Mouse (Mus musculus) forebrain, embryonic 12.5 days (tissue): ENCODE measurements around the gene Olfr1141. TPM values are rescaled to one million over a fixed set of nuclear protein-coding genes. Genes with fewer than 3 reads are reported as not detected.

Experiments used
- ATAC-seq: fragments of 200-750 bp; cut with Nextera tagmentation; 2 replicates; pipeline ENCODE4 v1.8.0; 2017; ENCODE audit warnings: moderate TSS enrichment; ENCODE audit not compliant: low FRiP score
- H3K27ac ChIP-seq: fragments of 300-500 bp; sonication (generic); 2 replicates; pipeline ENCODE4 v1.5.1; 2016; ENCODE audit warnings: mild to moderate bottlenecking
- H3K27me3 ChIP-seq: fragments of 300-500 bp; sonication (generic); 2 replicates; pipeline ENCODE4 v1.6.1; 2016; ENCODE audit warnings: mild to moderate bottlenecking
- H3K36me3 ChIP-seq: fragments of 300-500 bp; sonication (generic); replicated peaks from 2 replicates; pipeline ENCODE4 v1.6.1; 2016; ENCODE audit warnings: mild to moderate bottlenecking
- H3K4me1 ChIP-seq: fragments of 300-500 bp; sonication (generic); 2 replicates; pipeline ENCODE4 v1.6.1; 2016
- H3K4me2 ChIP-seq: fragments of 300-500 bp; sonication (generic); 2 replicates; pipeline ENCODE4 v1.6.1; 2016; ENCODE audit warnings: mild to moderate bottlenecking, moderate library complexity
- H3K4me3 ChIP-seq: fragments of 300-500 bp; sonication (generic); replicated peaks from 2 replicates; pipeline ENCODE4 v1.5.1; 2016; ENCODE audit warnings: mild to moderate bottlenecking
- H3K9ac ChIP-seq: fragments of 300-500 bp; sonication (generic); 2 replicates; pipeline ENCODE4 v1.6.1; 2016; ENCODE audit warnings: mild to moderate bottlenecking
- H3K9me3 ChIP-seq: fragments of 300-500 bp; sonication (generic); 2 replicates; pipeline ENCODE4 v1.6.1; 2016
- WGBS: fragments of 180-500 bp; shearing (Covaris S2); methylation state at CpG from one replicate; pipeline ENCODE4 v1.1.7; 2016; 5-methylcytosine and 5-hydroxymethylcytosine counted together
- polyA plus RNA-seq: library from polyadenylated mRNA; unstranded; fragments of >200 nt; fragmentation: Nextera tagmentation; extraction: Ambion mirVana; gene quantifications from 2 replicates; pipeline ENCODE4 v1.2.1, GENCODE M21; 2016

The Olfr1141 gene
- not detected in 2 replicates for polyA plus RNA-seq

- Histone ChIP-seq H3K4me2 (no peak within 1 kb of the TSS), H3K4me3 (no peak within 1 kb of the TSS), H3K36me3 (no peaks in the 10 kb centered on the region), H3K9ac (no peak within 1 kb of the TSS), H3K4me1 (no peaks in the 10 kb centered on the region), H3K9me3 (no peaks in the 10 kb centered on the region), H3K27me3 (no peaks in the 10 kb centered on the region), H3K27ac (no peak within 1 kb of the TSS)
- no peak for ATAC-seq
- WGBS, result 88% methylated on average over 1 of the region's 1 CpGs
Measured at GRCm38 (mm10) chr2:87753891-87754290, at the start of gene Olfr1141. Olfr1141 (minus strand) TSS chr2:87753991.

- H3K27ac ChIP-seq, result no peak within 1 kb of the TSS
- H3K27me3 ChIP-seq, result no peaks in the 10 kb centered on the region
- H3K4me2 ChIP-seq, result no peak within 1 kb of the TSS
- no peak within 1 kb of the TSS for H3K9ac ChIP-seq
- no peaks in the 10 kb centered on the region for H3K36me3 ChIP-seq
- no peaks in the 10 kb centered on the region for H3K9me3 ChIP-seq
- H3K4me3 ChIP-seq, result no peak within 1 kb of the TSS
- no peak for ATAC-seq
- H3K4me1 ChIP-seq, result no peaks in the 10 kb centered on the region
Measured at GRCm38 (mm10) chr2:87800292-87800691, 46.5 kb upstream of the Olfr1141 start, which contains the start of gene Olfr1143. Olfr1143 (plus strand) TSS chr2:87800592.

GRCm38 (mm10) chr2:87779183-87779582 lies 25.4 kb upstream of the Olfr1141 start, which contains the start of gene Olfr152:
Olfr152 (plus strand) TSS chr2:87779483.
- H3K4me1 ChIP-seq, result no peaks in the 10 kb centered on the region
- H3K9ac ChIP-seq, result no peak within 1 kb of the TSS
- no peak within 1 kb of the TSS for H3K27ac ChIP-seq
- WGBS, result 80% methylated on average over 4 of the region's 4 CpGs
- no peak within 1 kb of the TSS for H3K4me2 ChIP-seq
- H3K4me3 ChIP-seq, result no peak within 1 kb of the TSS
- no peaks in the 10 kb centered on the region for H3K9me3 ChIP-seq
- H3K27me3 ChIP-seq, result no peaks in the 10 kb centered on the region
- H3K36me3 ChIP-seq, result no peaks in the 10 kb centered on the region
- no peak for ATAC-seq

DNA sequence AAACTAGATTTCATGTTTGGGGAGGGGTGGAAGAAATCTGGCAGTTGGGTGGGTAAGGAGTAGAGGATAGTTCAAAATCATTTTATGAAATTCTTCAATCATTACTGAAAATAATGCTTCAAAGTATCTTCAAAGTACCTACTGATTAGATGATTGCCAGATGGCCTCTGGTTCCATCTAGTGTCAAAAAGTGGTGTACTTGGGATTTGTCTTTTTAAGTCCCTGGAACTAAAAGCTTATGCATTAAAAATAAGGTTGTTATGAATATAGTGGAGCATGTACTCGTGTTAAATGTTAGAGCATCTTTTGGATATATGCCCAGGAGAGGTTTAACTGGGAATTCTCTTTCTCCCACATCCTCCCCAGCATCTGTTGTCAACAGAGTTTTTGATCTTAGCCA lies 22.4 kb upstream of the Olfr1141 start:
- Histone ChIP-seq H3K9ac (no peak overlapping the region), H3K27me3 (no peaks in the 10 kb centered on the region), H3K27ac (no peak overlapping the region), H3K4me1 (no peaks in the 10 kb centered on the region), H3K36me3 (no peaks in the 10 kb centered on the region), H3K9me3 (no peaks in the 10 kb centered on the region), H3K4me3 (no peak overlapping the region), H3K4me2 (no peak overlapping the region)
- no peak for ATAC-seq
- 66% methylated on average over 1 of the region's 1 CpGs for WGBS

- 84% methylated on average over 3 of the region's 3 CpGs for WGBS
- no peak within 1 kb of the TSS for H3K27ac ChIP-seq
- H3K9me3 ChIP-seq, result no peaks in the 10 kb centered on the region
- H3K4me1 ChIP-seq, result no peaks in the 10 kb centered on the region
- no peak for ATAC-seq
- H3K4me2 ChIP-seq, result no peak within 1 kb of the TSS
- no peak within 1 kb of the TSS for H3K9ac ChIP-seq
- H3K36me3 ChIP-seq, result no peaks in the 10 kb centered on the region
- H3K4me3 ChIP-seq, result no peak within 1 kb of the TSS
- no peaks in the 10 kb centered on the region for H3K27me3 ChIP-seq
Measured at GRCm38 (mm10) chr2:87743452-87743851, 10.3 kb downstream of the Olfr1141 start, which contains the start of gene Olfr1140. Olfr1140 (plus strand) TSS chr2:87743752.

DNA sequence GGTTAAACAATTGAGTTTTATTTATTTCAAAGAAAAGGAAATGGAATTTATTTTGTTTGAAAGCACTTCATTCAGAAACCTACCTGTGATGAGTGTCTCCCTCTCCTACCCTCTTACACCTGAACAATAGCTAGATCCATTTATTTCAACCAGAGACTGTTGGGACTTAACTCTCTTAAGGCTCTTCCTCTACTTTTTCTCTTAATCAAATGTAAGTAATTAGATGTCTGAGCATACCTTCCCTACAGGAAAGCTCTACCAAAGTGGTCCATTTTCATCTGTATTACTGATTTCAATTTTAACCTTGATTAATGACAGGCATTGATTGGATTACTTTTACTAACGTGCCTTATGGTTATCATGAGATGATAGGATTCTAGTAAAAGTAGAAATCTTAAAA lies 13.9 kb downstream of the Olfr1141 start, which contains the start of gene Olfr1138:
Olfr1138 (minus strand) TSS at position 101 of the 400 bp plus-strand sequence.
- WGBS, result 86% methylated on average over 1 of the region's 1 CpGs

GRCm38 (mm10) chr2:87713079-87713478 lies 40.7 kb downstream of the Olfr1141 start, which contains the start of gene Olfr1137:
Olfr1137 (minus strand) TSS chr2:87713179.
- no peak within 1 kb of the TSS for H3K4me3 ChIP-seq
- H3K4me1 ChIP-seq, result no peaks in the 10 kb centered on the region
- H3K9ac ChIP-seq, result no peak within 1 kb of the TSS
- H3K27ac ChIP-seq, result no peak within 1 kb of the TSS
- ATAC-seq, result no peak
- no peaks in the 10 kb centered on the region for H3K36me3 ChIP-seq
- no peaks in the 10 kb centered on the region for H3K9me3 ChIP-seq
- no peak within 1 kb of the TSS for H3K4me2 ChIP-seq
- no peaks in the 10 kb centered on the region for H3K27me3 ChIP-seq

More for the DNA sequence above, 13.9 kb downstream of the Olfr1141 start, which contains the start of gene Olfr1138:
- ATAC-seq, result no peak
- Histone ChIP-seq H3K9ac (no peak within 1 kb of the TSS), H3K36me3 (no peaks in the 10 kb centered on the region), H3K27me3 (no peaks in the 10 kb centered on the region), H3K4me2 (no peak within 1 kb of the TSS), H3K4me3 (no peak within 1 kb of the TSS), H3K4me1 (no peaks in the 10 kb centered on the region), H3K9me3 (no peaks in the 10 kb centered on the region), H3K27ac (no peak within 1 kb of the TSS)

Other genes with a start within 250 kb of the Olfr1141 start
- gene Pramel6, start 247.4 kb downstream of the Olfr1141 start, polyA plus RNA-seq, result not detected in 2 replicates
- not detected in 2 replicates for gene Olfr153, start 222.2 kb downstream of the Olfr1141 start, polyA plus RNA-seq
- gene Olfr1128, start 208.4 kb downstream of the Olfr1141 start, polyA plus RNA-seq, result not detected in 2 replicates
- not detected in 2 replicates for gene Olfr1129, start 180.1 kb downstream of the Olfr1141 start, polyA plus RNA-seq
- gene Olfr1130, start 147.8 kb downstream of the Olfr1141 start, polyA plus RNA-seq, result not detected in 2 replicates
- not detected in 2 replicates for gene Olfr1131, start 126.9 kb downstream of the Olfr1141 start, polyA plus RNA-seq
- not detected in 2 replicates for gene Olfr1132, start 116.5 kb downstream of the Olfr1141 start, polyA plus RNA-seq
- gene Olfr1133, start 106.6 kb downstream of the Olfr1141 start, polyA plus RNA-seq, result not detected in 2 replicates
- gene Olfr1134, start 95.5 kb downstream of the Olfr1141 start, polyA plus RNA-seq, result not detected in 2 replicates
- gene Olfr1135, start 80.3 kb downstream of the Olfr1141 start, polyA plus RNA-seq, result not detected in 2 replicates
- not detected in 2 replicates for gene Olfr1136, start 60.0 kb downstream of the Olfr1141 start, polyA plus RNA-seq
- not detected in 2 replicates for gene Olfr1137, start 40.8 kb downstream of the Olfr1141 start, polyA plus RNA-seq
- not detected in 2 replicates for gene Olfr1138, start 14.0 kb downstream of the Olfr1141 start, polyA plus RNA-seq
- not detected in 2 replicates for gene Olfr1140, start 10.2 kb downstream of the Olfr1141 start, polyA plus RNA-seq
- not detected in 2 replicates for gene Olfr152, start 25.5 kb upstream of the Olfr1141 start, polyA plus RNA-seq
- gene Olfr1143, start 46.6 kb upstream of the Olfr1141 start, polyA plus RNA-seq, result not detected in 2 replicates
- not detected in 2 replicates for gene Olfr1145, start 55.8 kb upstream of the Olfr1141 start, polyA plus RNA-seq
- not detected in 2 replicates for gene Olfr1148, start 76.5 kb upstream of the Olfr1141 start, polyA plus RNA-seq
- gene Olfr1150-ps1, start 90.0 kb upstream of the Olfr1141 start, polyA plus RNA-seq, result not detected in 2 replicates
- gene Olfr1151, start 101.9 kb upstream of the Olfr1141 start, polyA plus RNA-seq, result not detected in 2 replicates
- gene Olfr1152, start 112.5 kb upstream of the Olfr1141 start, polyA plus RNA-seq, result not detected in 2 replicates
- gene Olfr1153, start 141.0 kb upstream of the Olfr1141 start, polyA plus RNA-seq, result not detected in 2 replicates
- not detected in 2 replicates for gene Olfr1154, start 151.2 kb upstream of the Olfr1141 start, polyA plus RNA-seq
- not detected in 2 replicates for gene Olfr1155, start 191.1 kb upstream of the Olfr1141 start, polyA plus RNA-seq
- not detected in 2 replicates for gene Olfr1156, start 199.1 kb upstream of the Olfr1141 start, polyA plus RNA-seq
- gene Olfr1157, start 214.3 kb upstream of the Olfr1141 start, polyA plus RNA-seq, result not detected in 2 replicates
- gene Olfr74, start 220.7 kb upstream of the Olfr1141 start, polyA plus RNA-seq, result not detected in 2 replicates
- gene Olfr1158, start 236.1 kb upstream of the Olfr1141 start, polyA plus RNA-seq, result not detected in 2 replicates